Mouse (Mus musculus) heart, postnatal 0 days (tissue): ENCODE results near the gene Tmem106c.

Source experiments
- CTCF ChIP-seq: IDR thresholded peaks from 2 replicates; pipeline ENCODE4 v1.5.1; 2016; ENCODE audit warnings: antibody characterized with exemption, control low read depth, low read depth
- EP300 ChIP-seq: IDR thresholded peaks from 2 replicates; pipeline ENCODE4 v1.6.1; 2016; ENCODE audit warnings: antibody characterized with exemption, low read depth

- no peak for TF ChIP-seq EP300
- TF ChIP-seq CTCF: no peak
Observed at GRCm38 (mm10) chr15:98002991-98003821, 39.2 kb downstream of the Tmem106c start.
